Mouse (Mus musculus) forebrain, embryonic 16.5 days (tissue): Measurements from ENCODE around the gene Trappc10. TPM values are rescaled to one million over a fixed set of nuclear protein-coding genes. Genes with fewer than 3 reads are reported as not detected.

Source experiments
- ATAC-seq: fragments of 200-750 bp; cut with Nextera tagmentation; 2 replicates; pipeline ENCODE4 v1.8.0; 2017; ENCODE audit warnings: mild to moderate bottlenecking, moderate library complexity
- H3K27ac ChIP-seq: fragments of 300-500 bp; sonication (generic); 2 replicates; pipeline ENCODE4 v1.5.1; 2014; ENCODE audit warnings: low read length, control low read depth
- H3K27me3 ChIP-seq: fragments of 300-500 bp; sonication (generic); replicated peaks from 2 replicates; pipeline ENCODE4 v1.6.1; 2014; ENCODE audit warnings: low read length; ENCODE audit not compliant: control insufficient read depth, insufficient read depth
- H3K36me3 ChIP-seq: fragments of 300-500 bp; sonication (generic); 2 replicates; pipeline ENCODE4 v1.6.1; 2014; ENCODE audit not compliant: control insufficient read depth, insufficient read depth
- H3K4me1 ChIP-seq: fragments of 300-500 bp; sonication (generic); replicated peaks from 2 replicates; pipeline ENCODE4 v1.6.1; 2014; ENCODE audit warnings: low read length; ENCODE audit not compliant: control insufficient read depth, insufficient read depth
- H3K4me2 ChIP-seq: fragments of 300-500 bp; sonication (generic); 2 replicates; pipeline ENCODE4 v1.6.1; 2014; ENCODE audit warnings: mild to moderate bottlenecking, low read length, control low read depth
- H3K4me3 ChIP-seq: fragments of 300-500 bp; sonication (generic); replicated peaks from 2 replicates; pipeline ENCODE4 v1.5.1; 2014; ENCODE audit warnings: mild to moderate bottlenecking, low read length, control low read depth
- H3K9ac ChIP-seq: fragments of 300-500 bp; sonication (generic); replicated peaks from 2 replicates; pipeline ENCODE4 v1.6.1; 2014; ENCODE audit warnings: low read depth, low read length, control low read depth
- H3K9me3 ChIP-seq: fragments of 300-500 bp; sonication (generic); 2 replicates; pipeline ENCODE4 v1.6.1; 2016; ENCODE audit warnings: low read length; ENCODE audit not compliant: control insufficient read depth
- WGBS: fragments of 180-500 bp; shearing (Covaris S2); extraction: QIAGEN DNeasy Blood & Tissue Kit; methylation state at CpG from one replicate; pipeline ENCODE4 v1.1.7; 2014; 5-methylcytosine and 5-hydroxymethylcytosine counted together
- polyA plus RNA-seq: library from polyadenylated mRNA; unstranded; fragments of >200 nt; fragmentation: Nextera tagmentation; extraction: Ambion mirVana; gene quantifications from 2 replicates; pipeline ENCODE4 v1.2.1, GENCODE M21; 2015

Gene Trappc10
- polyA plus RNA-seq, 1 experiment from 2014 or later, result 22.8 TPM

DNA sequence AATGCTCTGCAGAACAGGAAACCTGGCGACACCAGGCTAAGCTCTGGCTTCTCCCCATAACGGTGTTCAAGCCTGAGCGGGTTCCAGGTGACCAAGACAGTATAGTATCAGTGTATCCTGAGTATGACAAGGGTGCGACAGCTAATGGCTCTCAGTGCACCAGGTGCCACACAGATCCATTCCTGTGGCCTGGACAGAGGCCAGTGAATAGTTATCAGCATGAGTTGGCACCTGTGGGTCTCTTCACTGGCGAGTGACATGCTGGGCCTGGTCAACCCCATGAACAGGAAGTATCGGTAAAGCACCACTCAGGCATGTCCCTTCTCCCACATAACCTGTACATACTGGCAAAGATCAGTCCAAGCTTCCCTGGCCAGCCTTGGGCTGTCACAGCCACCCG, 73.4 kb downstream of the Trappc10 start:
- WGBS, result 95% methylated on average over 7 of the region's 7 CpGs
- Histone ChIP-seq H3K27me3 (no peaks in the 10 kb centered on the region), H3K9me3 (no peaks in the 10 kb centered on the region), H3K27ac (no peak overlapping the region), H3K36me3 (peaks cover 26% of the 10 kb centered on the region), H3K4me2 (no peak overlapping the region), H3K4me3 (no peak overlapping the region), H3K9ac (no peak overlapping the region), H3K4me1 (peaks cover 17% of the 10 kb centered on the region)
- ATAC-seq, result no peak

DNA sequence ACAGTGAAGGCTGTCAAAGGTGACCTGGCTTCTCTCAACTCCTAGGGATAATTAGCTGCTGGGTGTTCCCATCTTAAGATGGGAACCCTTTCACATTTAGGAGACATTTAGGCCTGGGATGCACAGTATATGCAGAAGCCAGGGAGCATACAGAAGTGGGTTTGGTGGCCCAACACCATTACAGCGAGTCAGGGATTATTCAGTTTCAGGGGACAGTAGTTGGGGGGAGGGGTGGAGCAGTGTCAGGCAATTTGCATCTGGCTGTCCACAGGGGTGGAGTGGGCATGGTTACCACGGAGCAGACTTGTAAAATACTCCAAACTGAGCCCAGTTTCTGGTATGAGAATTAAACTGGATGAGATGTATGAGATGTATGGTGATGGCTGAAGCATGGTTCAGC, 74.0 kb downstream of the Trappc10 start:
- H3K27ac ChIP-seq, result no peak overlapping the region
- peaks cover 17% of the 10 kb centered on the region for H3K4me1 ChIP-seq
- peaks cover 21% of the 10 kb centered on the region for H3K36me3 ChIP-seq
- ATAC-seq, result no peak
- WGBS, result 60% methylated on average over 2 of the region's 2 CpGs
- H3K4me2 ChIP-seq, result peak overlapping the region; percentile 91; the same call in 1 of the 2 replicates
- H3K27me3 ChIP-seq, result no peaks in the 10 kb centered on the region
- H3K9ac ChIP-seq, result no peak overlapping the region
- no peak overlapping the region for H3K4me3 ChIP-seq
- H3K9me3 ChIP-seq, result no peaks in the 10 kb centered on the region

GRCm38 (mm10) chr10:78169281-78170042, 75.0 kb downstream of the Trappc10 start, which contains the start of gene D10Jhu81e:
TSS of gene D10Jhu81e (minus strand) at chr10:78169782.
- peak; percentile 97 for ATAC-seq
- H3K4me2 ChIP-seq, result peak within 1 kb of the TSS; percentile 91
- WGBS, result 1% methylated on average over 49 of the region's 50 CpGs
- peaks cover 18% of the 10 kb centered on the region for H3K36me3 ChIP-seq
- H3K4me1 ChIP-seq, result peaks cover 17% of the 10 kb centered on the region
- H3K9me3 ChIP-seq, result no peaks in the 10 kb centered on the region
- H3K27me3 ChIP-seq, result no peaks in the 10 kb centered on the region
- H3K9ac ChIP-seq, result peak within 1 kb of the TSS; percentile 91
- H3K27ac ChIP-seq, result peak within 1 kb of the TSS; percentile 77
- H3K4me3 ChIP-seq, result peak within 1 kb of the TSS; percentile 93

DNA sequence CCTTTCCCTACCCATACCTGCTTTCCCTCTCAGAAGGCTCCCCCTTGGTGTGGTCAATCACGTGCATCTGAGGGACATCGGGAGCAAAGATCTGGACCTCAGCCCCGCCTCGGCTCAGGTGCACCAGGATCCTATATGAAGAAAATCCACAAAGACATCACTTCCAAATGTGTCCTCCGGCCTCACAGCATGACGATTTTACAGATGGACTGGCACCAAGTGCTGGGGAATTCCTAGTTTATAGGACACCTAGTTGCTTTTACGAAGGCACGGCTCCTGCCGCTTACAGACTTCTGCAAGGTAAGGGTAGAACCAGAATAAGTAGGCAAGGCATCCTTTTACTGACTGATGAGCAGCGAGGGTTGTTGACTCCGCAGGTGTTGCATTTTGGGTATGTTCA, 75.6 kb downstream of the Trappc10 start:
- H3K4me2 ChIP-seq, result peak overlapping the region; percentile 91
- peak overlapping the region; percentile 93 for H3K4me3 ChIP-seq
- no peak for ATAC-seq
- H3K9me3 ChIP-seq, result no peaks in the 10 kb centered on the region
- no peak overlapping the region for H3K27ac ChIP-seq
- H3K9ac ChIP-seq, result peak overlapping the region; percentile 91
- H3K36me3 ChIP-seq, result peaks cover 16% of the 10 kb centered on the region
- peaks cover 17% of the 10 kb centered on the region for H3K4me1 ChIP-seq
- WGBS, result 88% methylated on average over 11 of the region's 11 CpGs
- no peaks in the 10 kb centered on the region for H3K27me3 ChIP-seq

GRCm38 (mm10) chr10:78167775-78168174, 76.7 kb downstream of the Trappc10 start:
- ATAC-seq, result no peak
- Histone ChIP-seq H3K4me1 (peaks cover 17% of the 10 kb centered on the region), H3K36me3 (peaks cover 14% of the 10 kb centered on the region), H3K4me2 (no peak overlapping the region), H3K27me3 (no peaks in the 10 kb centered on the region), H3K4me3 (no peak overlapping the region), H3K9ac (no peak overlapping the region), H3K27ac (no peak overlapping the region), H3K9me3 (no peaks in the 10 kb centered on the region)

DNA sequence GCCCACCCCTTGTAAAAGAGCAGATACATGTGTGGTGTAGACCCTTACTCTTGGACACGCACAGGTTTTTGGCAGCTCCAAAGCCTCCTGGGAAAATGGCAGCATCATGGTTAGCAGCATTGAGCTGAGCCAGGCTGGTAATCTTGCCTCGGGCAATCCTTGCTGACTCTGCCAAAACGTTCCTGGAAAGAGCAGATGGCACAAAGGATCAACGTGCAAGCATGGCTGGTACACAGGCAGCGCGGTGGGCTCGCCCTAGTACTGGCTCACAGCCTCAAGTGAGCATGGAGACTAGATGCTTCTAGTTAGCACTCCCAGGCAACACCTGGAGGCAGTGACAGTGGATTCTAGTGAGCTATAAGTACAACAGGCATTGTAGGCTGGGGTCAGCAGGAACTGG, 77.1 kb downstream of the Trappc10 start:
- Histone ChIP-seq H3K4me3 (no peak overlapping the region), H3K9ac (no peak overlapping the region), H3K9me3 (no peaks in the 10 kb centered on the region), H3K4me1 (peaks cover 17% of the 10 kb centered on the region), H3K27ac (no peak overlapping the region), H3K27me3 (no peaks in the 10 kb centered on the region), H3K4me2 (no peak overlapping the region), H3K36me3 (peaks cover 11% of the 10 kb centered on the region)
- 61% methylated on average over 7 of the region's 7 CpGs for WGBS
- ATAC-seq, result no peak

DNA sequence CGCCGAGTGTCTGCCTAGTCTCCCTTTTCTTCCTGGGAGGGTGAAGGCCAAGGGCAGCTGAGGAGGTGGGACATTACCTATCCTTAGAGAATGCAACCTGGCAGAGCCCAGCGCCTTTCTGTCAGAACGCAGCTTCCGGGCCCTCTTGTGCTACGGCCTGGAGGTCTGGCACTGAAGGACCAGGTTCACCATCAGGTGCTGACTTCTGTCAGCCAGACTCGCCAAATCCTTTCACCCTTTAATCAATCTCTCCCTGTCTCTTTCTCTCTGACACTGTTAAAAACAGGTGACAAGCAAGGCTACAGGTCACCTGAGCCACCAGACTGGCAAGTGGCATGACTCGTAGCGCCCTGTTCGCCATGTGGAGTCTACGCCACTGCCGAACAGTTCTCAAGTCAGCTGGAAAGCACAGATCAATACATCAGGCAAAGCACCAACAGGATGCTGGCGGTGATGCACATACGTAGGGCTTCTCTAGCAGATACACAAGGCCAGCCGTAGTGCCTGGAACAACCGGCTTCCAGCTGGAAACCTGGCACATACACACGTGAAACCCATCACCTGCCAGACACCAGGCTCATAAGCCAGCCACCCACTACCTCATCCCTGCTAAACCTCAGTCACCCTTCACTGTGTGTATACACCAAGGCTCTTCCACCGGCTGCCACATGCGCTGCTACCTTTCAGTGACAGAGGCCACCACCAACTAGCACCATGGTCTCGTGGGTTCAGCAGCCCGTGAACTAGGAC, 79.0 kb downstream of the Trappc10 start:
- Histone ChIP-seq H3K27me3 (no peaks in the 10 kb centered on the region), H3K9me3 (no peaks in the 10 kb centered on the region), H3K4me3 (no peak overlapping the region), H3K27ac (no peak overlapping the region), H3K36me3 (peaks cover 5% of the 10 kb centered on the region; the same call in 1 of the 2 replicates), H3K4me1 (peaks cover 17% of the 10 kb centered on the region), H3K9ac (no peak overlapping the region), H3K4me2 (no peak overlapping the region)
- ATAC-seq, result no peak
- 89% methylated on average over 21 of the region's 21 CpGs for WGBS

- no peak overlapping the region for H3K4me2 ChIP-seq
- H3K36me3 ChIP-seq, result peaks cover 5% of the 10 kb centered on the region; the same call in 1 of the 2 replicates
- H3K9me3 ChIP-seq, result no peaks in the 10 kb centered on the region
- no peak overlapping the region for H3K4me3 ChIP-seq
- no peak overlapping the region for H3K9ac ChIP-seq
- no peak overlapping the region for H3K27ac ChIP-seq
- ATAC-seq, result no peak
- no peaks in the 10 kb centered on the region for H3K27me3 ChIP-seq
- WGBS, result 95% methylated on average over 12 of the region's 12 CpGs
- H3K4me1 ChIP-seq, result peaks cover 18% of the 10 kb centered on the region
Observed at GRCm38 (mm10) chr10:78164786-78165185, 79.7 kb downstream of the Trappc10 start.

DNA sequence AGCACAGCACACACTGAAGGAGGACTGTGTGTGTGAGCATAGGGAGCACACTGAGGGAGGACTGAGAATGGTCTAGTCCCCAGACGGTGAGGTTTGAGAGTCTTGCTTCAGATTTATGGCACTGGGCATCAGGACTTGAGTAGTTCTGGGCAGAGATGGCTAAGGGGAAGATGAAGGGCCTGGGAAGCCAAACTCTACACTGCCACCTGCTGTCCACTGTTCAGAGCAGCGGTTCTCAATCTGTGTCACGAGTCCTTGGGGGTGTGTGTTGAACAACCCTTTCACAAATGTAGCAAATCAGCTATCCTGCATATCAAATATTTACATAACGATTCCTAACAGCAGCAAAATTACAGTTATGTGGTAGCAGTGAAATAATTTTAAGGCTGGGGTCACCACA, 80.5 kb downstream of the Trappc10 start:
- Histone ChIP-seq H3K4me2 (no peak overlapping the region), H3K4me1 (peaks cover 23% of the 10 kb centered on the region), H3K9me3 (no peaks in the 10 kb centered on the region), H3K4me3 (no peak overlapping the region), H3K27ac (no peak overlapping the region), H3K27me3 (no peaks in the 10 kb centered on the region), H3K9ac (no peak overlapping the region), H3K36me3 (peaks cover 5% of the 10 kb centered on the region; the same call in 1 of the 2 replicates)
- WGBS, result 36% methylated on average over 4 of the region's 4 CpGs
- ATAC-seq, result 0 out of 2 replicates have a peak, but pooled peaks have one; percentile 15
